Mouse (Mus musculus) olfactory bulb, adult 2 months (tissue): ENCODE measurements around the gene Iqsec3.

ENCODE experiments used
- CTCF ChIP-seq: fragments of 200-500 bp; IDR thresholded peaks from 2 replicates; pipeline ENCODE4 v1.5.1; 2012; ENCODE audit warnings: low read depth, mild to moderate bottlenecking, low read length, moderate library complexity; ENCODE audit not compliant: insufficient read depth
- POLR2A ChIP-seq: fragments of 200-500 bp; IDR thresholded peaks from 2 replicates; pipeline ENCODE4 v1.6.1; 2012; ENCODE audit warnings: mild to moderate bottlenecking, low read depth, low read length, moderate library complexity; ENCODE audit not compliant: insufficient read depth

GRCm38 (mm10) chr6:121519896-121520295 lies 46.4 kb upstream of the Iqsec3 start:
- TF ChIP-seq POLR2A = no peak
- no peak for TF ChIP-seq CTCF
